Mouse (Mus musculus) limb, embryonic 14.5 days (tissue): ENCODE results near the gene Ubr3. TPM values are rescaled to one million over a fixed set of nuclear protein-coding genes. Genes with fewer than 3 reads are reported as not detected.

Experiments used
- ATAC-seq: fragments of 200-750 bp; cut with Nextera tagmentation; 2 replicates; pipeline ENCODE4 v1.8.0; 2017; ENCODE audit warnings: low read depth, moderate number of reproducible peaks, moderate TSS enrichment; ENCODE audit not compliant: low FRiP score
- DNase-seq: peaks from one replicate; pipeline ENCODE4 v3.0.0-alpha.2; 2015; ENCODE audit warnings: low spot score
- H3K27ac ChIP-seq: fragments of 300-500 bp; sonication (generic); replicated peaks from 2 replicates; pipeline ENCODE4 v1.5.1; 2014; ENCODE audit warnings: low read depth, mild to moderate bottlenecking, low read length, moderate library complexity, mixed read lengths
- H3K27me3 ChIP-seq: fragments of 300-500 bp; sonication (generic); 2 replicates; pipeline ENCODE4 v1.6.1; 2014; ENCODE audit warnings: low read length, mixed read lengths; ENCODE audit not compliant: control insufficient read depth, insufficient read depth
- H3K36me3 ChIP-seq: fragments of 300-500 bp; sonication (generic); 2 replicates; pipeline ENCODE4 v1.6.1; 2014; ENCODE audit warnings: mild to moderate bottlenecking, low read length, moderate library complexity, mixed read lengths; ENCODE audit not compliant: control insufficient read depth, insufficient read depth
- H3K4me1 ChIP-seq: fragments of 300-500 bp; sonication (generic); 2 replicates; pipeline ENCODE4 v1.6.1; 2014; ENCODE audit warnings: antibody characterized with exemption, low read length, mixed read lengths; ENCODE audit not compliant: control insufficient read depth, insufficient read depth
- H3K4me2 ChIP-seq: fragments of 300-500 bp; sonication (generic); replicated peaks from 2 replicates; pipeline ENCODE4 v1.6.1; 2014; ENCODE audit warnings: low read depth, mild to moderate bottlenecking, low read length, moderate library complexity; ENCODE audit not compliant: severe bottlenecking
- H3K4me3 ChIP-seq: fragments of 300-500 bp; sonication (generic); replicated peaks from 2 replicates; pipeline ENCODE4 v1.5.1; 2014; ENCODE audit warnings: low read length
- H3K9ac ChIP-seq: fragments of 300-500 bp; sonication (generic); 2 replicates; pipeline ENCODE4 v1.6.1; 2014; ENCODE audit warnings: mild to moderate bottlenecking, low read depth, low read length, moderate library complexity; ENCODE audit not compliant: severe bottlenecking
- H3K9me3 ChIP-seq: fragments of 300-500 bp; sonication (generic); 2 replicates; pipeline ENCODE4 v1.6.1; 2016; ENCODE audit warnings: low read length; ENCODE audit not compliant: control insufficient read depth
- POLR2A ChIP-seq: fragments of 200-500 bp; IDR thresholded peaks from 2 replicates; pipeline ENCODE4 v1.8.0; 2012; ENCODE audit warnings: inconsistent platforms, mild to moderate bottlenecking, moderate library complexity, borderline replicate concordance; ENCODE audit not compliant: insufficient read depth, insufficient read length; ENCODE audit errors: extremely low read depth
- WGBS: fragments of 180-500 bp; shearing (Covaris S2); extraction: QIAGEN DNeasy Blood & Tissue Kit; methylation state at CpG from one replicate; pipeline ENCODE4 v1.1.7; 2014; 5-methylcytosine and 5-hydroxymethylcytosine counted together
- polyA plus RNA-seq, 2 experiments: library from polyadenylated mRNA; depleted of rRNA in 1 of 2; stranded (reverse) in 1 of 2; unstranded in 1 of 2; fragments of >200 nt; fragmentation: Nextera tagmentation in 1 of 2; extraction: Ambion mirVana in 1 of 2; gene quantifications; 2 replicates each; pipeline versions ENCODE4 v1.2.1 to v1.2.3; 2012 to 2014

The Ubr3 gene
- polyA plus RNA-seq, 2 experiments: 21.3 to 35.0 TPM

- Histone ChIP-seq H3K27me3 (no peaks in the 10 kb centered on the region), H3K4me3 (no peak overlapping the region), H3K9me3 (no peaks in the 10 kb centered on the region), H3K36me3 (no peaks in the 10 kb centered on the region), H3K4me1 (no peaks in the 10 kb centered on the region), H3K9ac (no peak overlapping the region), H3K27ac (no peak overlapping the region), H3K4me2 (no peak overlapping the region)
- no peak for TF ChIP-seq POLR2A
- no peak for ATAC-seq
- no peak for DNase-seq
- 58% methylated on average over 5 of the region's 5 CpGs for WGBS
Observed at GRCm38 (mm10) chr2:70034895-70035294, 137.8 kb downstream of the Ubr3 start.

- ATAC-seq: no peak
- WGBS: 82% methylated on average over 1 of the region's 1 CpGs
Observed at GRCm38 (mm10) chr2:70035358-70035757, 138.3 kb downstream of the Ubr3 start.

DNA sequence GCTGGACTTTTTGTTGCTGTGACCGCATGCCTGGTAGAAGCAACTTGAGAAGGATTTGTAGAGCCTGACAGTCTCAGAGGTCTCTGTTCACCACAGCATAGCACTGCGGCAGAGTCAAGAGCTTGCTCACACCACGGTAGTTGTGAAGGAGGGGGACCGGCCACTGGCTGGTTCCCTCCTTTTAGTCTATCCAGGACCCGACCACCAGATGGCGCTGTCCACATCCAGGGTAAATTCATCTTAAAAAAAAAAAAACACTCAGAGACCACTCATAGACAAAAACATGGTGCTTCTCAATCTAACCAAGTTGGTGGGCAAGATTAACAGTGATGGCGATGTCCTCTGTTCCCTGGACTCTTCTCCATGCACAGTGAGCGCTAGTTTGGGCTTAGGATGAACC is 140.2 kb downstream of the Ubr3 start:
- no peak for ATAC-seq
- DNase-seq: no peak

More at GRCm38 (mm10) chr2:70035358-70035757, 138.3 kb downstream of the Ubr3 start:
- no peak for DNase-seq
- H3K27ac ChIP-seq: no peak overlapping the region
- H3K36me3 ChIP-seq: no peaks in the 10 kb centered on the region
- H3K9ac ChIP-seq: no peak overlapping the region
- no peak for TF ChIP-seq POLR2A
- no peaks in the 10 kb centered on the region for H3K9me3 ChIP-seq
- no peak overlapping the region for H3K4me2 ChIP-seq
- no peaks in the 10 kb centered on the region for H3K27me3 ChIP-seq
- H3K4me3 ChIP-seq: no peak overlapping the region
- H3K4me1 ChIP-seq: no peaks in the 10 kb centered on the region

GRCm38 (mm10) chr2:70038752-70039151 is 141.7 kb downstream of the Ubr3 start, which contains the start of gene Myo3b:
TSS of gene Myo3b (plus strand) at chr2:70039126.
- no peak within 1 kb of the TSS for H3K9ac ChIP-seq
- H3K4me3 ChIP-seq: no peak within 1 kb of the TSS
- no peaks in the 10 kb centered on the region for H3K36me3 ChIP-seq
- no peaks in the 10 kb centered on the region for H3K4me1 ChIP-seq
- no peaks in the 10 kb centered on the region for H3K9me3 ChIP-seq
- 23% methylated on average over 7 of the region's 7 CpGs for WGBS
- no peak for ATAC-seq
- H3K27me3 ChIP-seq: no peaks in the 10 kb centered on the region
- DNase-seq: no peak
- H3K27ac ChIP-seq: no peak within 1 kb of the TSS
- H3K4me2 ChIP-seq: no peak within 1 kb of the TSS
- TF ChIP-seq POLR2A: no peak

More for the DNA sequence above, 140.2 kb downstream of the Ubr3 start:
- TF ChIP-seq POLR2A: no peak
- no peaks in the 10 kb centered on the region for H3K36me3 ChIP-seq
- no peaks in the 10 kb centered on the region for H3K27me3 ChIP-seq
- H3K9me3 ChIP-seq: no peaks in the 10 kb centered on the region
- H3K9ac ChIP-seq: no peak overlapping the region
- no peak overlapping the region for H3K4me2 ChIP-seq
- 71% methylated on average over 8 of the region's 8 CpGs for WGBS
- no peak overlapping the region for H3K4me3 ChIP-seq
- no peaks in the 10 kb centered on the region for H3K4me1 ChIP-seq
- no peak overlapping the region for H3K27ac ChIP-seq

DNA sequence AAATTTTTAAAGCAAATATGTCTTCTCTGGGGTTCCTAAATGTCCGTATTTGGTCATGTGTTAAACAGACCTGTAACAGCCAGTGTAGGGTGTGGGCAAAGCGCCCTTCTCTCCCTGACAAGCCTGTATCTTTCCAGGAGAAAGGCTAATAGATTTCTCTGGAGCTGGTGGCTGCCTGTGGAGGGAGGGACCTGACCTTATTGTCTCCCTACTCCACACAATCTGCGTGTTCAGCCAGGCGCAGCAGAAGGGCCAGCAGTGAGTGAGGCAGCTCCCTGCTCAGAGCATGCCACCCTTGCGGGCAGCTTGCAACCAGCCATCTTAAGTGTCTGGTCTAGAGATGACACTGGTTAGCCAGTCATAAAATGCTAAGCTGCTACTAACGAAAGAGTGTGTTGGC is 147.4 kb downstream of the Ubr3 start:
- ATAC-seq (no peak), DNase-seq (no peak)
- WGBS: 61% methylated on average over 6 of the region's 6 CpGs
- Histone ChIP-seq H3K27me3 (no peaks in the 10 kb centered on the region), H3K4me3 (no peak overlapping the region), H3K36me3 (no peaks in the 10 kb centered on the region), H3K4me1 (no peaks in the 10 kb centered on the region), H3K9me3 (no peaks in the 10 kb centered on the region), H3K4me2 (no peak overlapping the region), H3K9ac (no peak overlapping the region), H3K27ac (no peak overlapping the region)
- no peak for TF ChIP-seq POLR2A

DNA sequence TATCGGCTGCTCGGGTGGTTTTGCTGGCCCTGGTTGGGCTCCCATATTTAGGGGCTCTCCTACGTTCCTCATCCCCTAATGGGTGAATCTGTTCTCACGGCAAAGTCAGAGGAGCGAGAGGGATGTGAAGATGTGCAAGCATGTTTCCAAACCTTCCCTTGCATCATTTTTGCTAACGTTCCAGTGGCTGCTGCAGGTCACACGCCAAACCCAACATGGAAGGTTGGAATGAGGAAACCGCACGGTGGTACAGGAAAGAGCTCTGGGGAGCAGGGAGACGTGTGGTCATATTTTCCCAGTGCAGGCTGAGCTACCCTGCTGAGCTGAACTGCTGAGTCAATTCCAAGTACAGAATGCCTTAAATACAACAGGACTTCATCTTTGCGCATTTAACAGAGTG is 150.8 kb downstream of the Ubr3 start:
- Histone ChIP-seq H3K9me3 (no peaks in the 10 kb centered on the region), H3K4me2 (no peak overlapping the region), H3K4me3 (no peak overlapping the region), H3K27me3 (no peaks in the 10 kb centered on the region), H3K27ac (no peak overlapping the region), H3K9ac (no peak overlapping the region), H3K36me3 (no peaks in the 10 kb centered on the region), H3K4me1 (no peaks in the 10 kb centered on the region)
- WGBS: 86% methylated on average over 11 of the region's 11 CpGs
- TF ChIP-seq POLR2A: no peak
- ATAC-seq (no peak), DNase-seq (no peak)
